Mouse (Mus musculus) heart, embryonic 13.5 days (tissue): ENCODE data around the gene Fhdc1. TPM values are rescaled to one million over a fixed set of nuclear protein-coding genes. Genes with fewer than 3 reads are reported as not detected.

Experiments used
- ATAC-seq: fragments of 200-750 bp; cut with Nextera tagmentation; 2 replicates; pipeline ENCODE4 v1.8.0; 2017; ENCODE audit warnings: moderate TSS enrichment; ENCODE audit not compliant: insufficient number of reproducible peaks, low FRiP score, low TSS enrichment; ENCODE audit errors: extremely low read depth
- H3K27ac ChIP-seq: fragments of 300-500 bp; sonication (generic); replicated peaks from 2 replicates; pipeline ENCODE4 v1.5.1; 2015; ENCODE audit warnings: moderate library complexity, mild to moderate bottlenecking, inconsistent platforms
- H3K27me3 ChIP-seq: fragments of 300-500 bp; sonication (generic); replicated peaks from 2 replicates; pipeline ENCODE4 v1.6.1; 2015; ENCODE audit warnings: mild to moderate bottlenecking, inconsistent platforms
- H3K36me3 ChIP-seq: fragments of 300-500 bp; sonication (generic); 2 replicates; pipeline ENCODE4 v1.6.1; 2015; ENCODE audit warnings: mild to moderate bottlenecking, inconsistent platforms
- H3K4me1 ChIP-seq: fragments of 300-500 bp; sonication (generic); 2 replicates; pipeline ENCODE4 v1.6.1; 2015; ENCODE audit warnings: inconsistent platforms
- H3K4me2 ChIP-seq: fragments of 300-500 bp; sonication (generic); 2 replicates; pipeline ENCODE4 v1.6.1; 2015; ENCODE audit warnings: inconsistent platforms, mild to moderate bottlenecking, moderate library complexity
- H3K4me3 ChIP-seq: fragments of 300-500 bp; sonication (generic); 2 replicates; pipeline ENCODE4 v1.5.1; 2015; ENCODE audit warnings: moderate library complexity, mild to moderate bottlenecking, inconsistent platforms
- H3K9ac ChIP-seq: fragments of 300-500 bp; sonication (generic); 2 replicates; pipeline ENCODE4 v1.6.1; 2015; ENCODE audit warnings: inconsistent platforms, mild to moderate bottlenecking, moderate library complexity
- H3K9me3 ChIP-seq: fragments of 300-500 bp; sonication (generic); 2 replicates; pipeline ENCODE4 v1.6.1; 2016; ENCODE audit warnings: inconsistent platforms
- WGBS: fragments of 180-500 bp; shearing (Covaris S2); methylation state at CpG from one replicate; pipeline ENCODE4 v1.1.7; 2015; ENCODE audit warnings: mixed read lengths; 5-methylcytosine and 5-hydroxymethylcytosine counted together
- polyA plus RNA-seq: library from polyadenylated mRNA; unstranded; fragments of >200 nt; fragmentation: Nextera tagmentation; extraction: Ambion mirVana; gene quantifications from 2 replicates; pipeline ENCODE4 v1.2.1, GENCODE M21; 2015

Gene Fhdc1
- polyA plus RNA-seq, 1 experiment from 2014 or later: 2.2 TPM

DNA sequence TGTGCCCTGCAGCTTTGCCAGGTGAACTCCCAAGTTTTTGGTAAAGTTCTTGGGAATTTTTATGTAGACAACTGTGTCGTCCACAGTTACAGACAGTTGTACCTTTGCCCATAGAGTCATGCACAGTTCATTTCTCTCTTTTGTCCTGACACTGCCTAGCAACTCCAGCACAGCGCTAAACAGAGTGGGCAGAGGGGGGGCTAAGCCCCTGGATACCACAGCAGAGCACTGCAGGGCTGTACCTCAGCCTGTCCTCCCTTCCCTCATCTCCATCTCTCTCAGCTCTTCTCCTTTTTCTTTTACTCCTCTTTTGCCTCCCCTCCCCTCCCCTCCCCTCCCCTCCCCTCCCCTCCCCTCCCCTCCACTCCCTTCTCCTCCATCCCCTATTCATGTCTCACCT is 77.5 kb downstream of the Fhdc1 start:
- WGBS: 42% methylated on average over 2 of the region's 2 CpGs
- H3K27me3 ChIP-seq: peaks cover 42% of the 10 kb centered on the region
- H3K4me3 ChIP-seq: no peak overlapping the region
- no peaks in the 10 kb centered on the region for H3K36me3 ChIP-seq
- no peak overlapping the region for H3K27ac ChIP-seq
- H3K4me1 ChIP-seq: peaks cover 15% of the 10 kb centered on the region
- no peak for ATAC-seq
- H3K9me3 ChIP-seq: no peaks in the 10 kb centered on the region
- no peak overlapping the region for H3K4me2 ChIP-seq
- H3K9ac ChIP-seq: no peak overlapping the region

- peaks cover 13% of the 10 kb centered on the region for H3K4me1 ChIP-seq
- H3K27me3 ChIP-seq: peaks cover 19% of the 10 kb centered on the region
- no peaks in the 10 kb centered on the region for H3K9me3 ChIP-seq
- H3K36me3 ChIP-seq: no peaks in the 10 kb centered on the region
- no peak overlapping the region for H3K27ac ChIP-seq
- no peak overlapping the region for H3K4me3 ChIP-seq
- no peak overlapping the region for H3K4me2 ChIP-seq
- ATAC-seq: no peak
- no peak overlapping the region for H3K9ac ChIP-seq
- WGBS: 58% methylated on average over 4 of the region's 4 CpGs
These were observed 82.3 kb downstream of the Fhdc1 start for GRCm38 (mm10) chr3:84397976-84398375.

- H3K27ac ChIP-seq: no peak overlapping the region
- no peak for ATAC-seq
- 77% methylated on average over 2 of the region's 2 CpGs for whole genome bisulfite sequencing
These were observed 84.0 kb downstream of the Fhdc1 start for GRCm38 (mm10) chr3:84396240-84396639.

GRCm38 (mm10) chr3:84395840-84396239 is 84.4 kb downstream of the Fhdc1 start:
- no peak overlapping the region for H3K9ac ChIP-seq
- H3K36me3 ChIP-seq: no peaks in the 10 kb centered on the region
- peaks cover 6% of the 10 kb centered on the region; the same call in 1 of the 2 replicates for H3K9me3 ChIP-seq
- no peak overlapping the region for H3K4me3 ChIP-seq
- H3K27me3 ChIP-seq: peaks cover 12% of the 10 kb centered on the region
- H3K4me1 ChIP-seq: peaks cover 9% of the 10 kb centered on the region
- H3K27ac ChIP-seq: no peak overlapping the region
- no peak for ATAC-seq
- no peak overlapping the region for H3K4me2 ChIP-seq

More at GRCm38 (mm10) chr3:84396240-84396639, 84.0 kb downstream of the Fhdc1 start:
- Histone ChIP-seq H3K4me3 (no peak overlapping the region), H3K9ac (no peak overlapping the region), H3K27me3 (peaks cover 12% of the 10 kb centered on the region), H3K4me1 (peaks cover 9% of the 10 kb centered on the region), H3K9me3 (peaks cover 3% of the 10 kb centered on the region; the same call in 1 of the 2 replicates), H3K4me2 (no peak overlapping the region), H3K36me3 (no peaks in the 10 kb centered on the region)

- Histone ChIP-seq H3K27ac (no peak overlapping the region), H3K36me3 (no peaks in the 10 kb centered on the region), H3K27me3 (peaks cover 12% of the 10 kb centered on the region), H3K9me3 (peaks cover 6% of the 10 kb centered on the region; the same call in 1 of the 2 replicates), H3K4me1 (peaks cover 8% of the 10 kb centered on the region), H3K4me3 (no peak overlapping the region), H3K4me2 (no peak overlapping the region), H3K9ac (no peak overlapping the region)
- ATAC-seq: no peak
- WGBS: 67% methylated on average over 8 of the region's 8 CpGs
These were observed 85.3 kb downstream of the Fhdc1 start for GRCm38 (mm10) chr3:84394841-84395447.

Other genes with a start within 250 kb of the Fhdc1 start
- gene Trim2, start 173.6 kb downstream of the Fhdc1 start, polyA plus RNA-seq: 7.2 and 7.6 TPM in 2 replicates
- gene Arfip1, start 102.2 kb upstream of the Fhdc1 start, polyA plus RNA-seq: 42.5 and 47.2 TPM in 2 replicates
- gene Tigd4, start 113.1 kb upstream of the Fhdc1 start, polyA plus RNA-seq: 0.05 and 0.06 TPM in 2 replicates
- 0.76 and 0.98 TPM in 2 replicates for gene Tmem154, start 185.8 kb upstream of the Fhdc1 start, polyA plus RNA-seq